ENCODE assay signal across 9 mouse cellular contexts in the genomic region with DNA sequence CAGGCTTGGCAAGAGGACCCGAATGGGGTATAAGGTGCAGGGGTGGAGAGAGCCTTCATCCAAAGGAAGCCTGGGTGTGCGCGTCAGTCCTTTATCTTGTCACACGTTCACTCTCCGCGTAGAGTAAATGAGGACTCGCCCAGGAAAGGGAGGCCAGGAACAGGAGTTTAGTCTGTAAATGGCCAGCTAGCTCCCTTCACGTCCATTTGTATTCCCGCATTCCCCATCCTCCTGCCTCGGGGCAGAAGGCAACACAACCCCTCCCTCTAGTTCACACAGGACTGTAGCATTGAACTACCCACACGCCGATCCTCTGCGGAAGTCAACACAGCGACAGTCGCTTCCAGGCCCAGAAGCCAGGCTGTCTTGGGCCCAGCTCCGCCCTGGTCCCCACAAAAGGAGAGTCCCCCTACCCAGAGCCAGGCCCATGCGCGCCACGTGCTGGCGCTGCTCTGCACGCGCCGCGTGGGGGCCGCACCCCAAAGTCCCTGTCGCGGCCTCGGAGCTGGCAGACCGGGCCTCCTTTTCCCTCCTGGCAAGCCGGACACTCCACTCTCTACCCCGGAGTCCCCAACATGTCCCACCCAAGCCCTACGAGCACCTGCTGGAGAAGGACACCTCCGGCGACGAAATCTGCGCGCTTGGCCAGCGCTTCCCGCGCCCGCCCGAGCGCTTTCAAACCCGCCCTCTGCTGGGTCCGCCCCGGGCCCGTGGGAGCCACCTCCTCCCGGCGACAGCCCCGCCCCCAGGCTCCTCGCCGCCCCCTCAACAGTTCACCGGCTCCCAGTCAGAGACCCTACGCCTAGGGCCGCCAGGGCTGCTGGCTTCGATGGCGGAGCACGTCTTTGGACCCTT. TPM values are rescaled to one million over a fixed set of nuclear protein-coding genes. Genes with fewer than 3 reads are reported as not detected.
DNase-seq lines count a peak whose midpoint lies in the region; ATAC-seq and TF ChIP-seq lines count a peak whose summit lies in the region.
"Had no signal": no experiment of that assay in that cellular context is flagged by ENCODE, and none has a peak within 500 bp of the region (broad histone marks: within the 10 kb centered on the region; RNA-seq: fewer than 3 reads in every experiment).

No protein-coding gene starts in this region.

- TF ChIP-seq POLR2A in kidney, adult 2 months (IDR thresholded peaks at IDR 0.05; ENCODE audit: low read depth, low read length), result peak; percentile 4
- TF ChIP-seq POLR2A in olfactory bulb, adult 2 months (IDR thresholded peaks at IDR 0.05; ENCODE audit: insufficient read depth, low read depth, low read length), result peak; percentile 29; the same call in 1 of the 2 replicates

- peak overlapping the region; percentile 56 for H3K9ac ChIP-seq in embryonic facial prominence, embryonic 11.5 days (replicated peaks; ENCODE audit: low read length)
- H3K9ac ChIP-seq in lung, embryonic 16.5 days (ENCODE audit: low read length), result peak overlapping the region; percentile 85

- H3K4me1 ChIP-seq in embryonic facial prominence, embryonic 11.5 days (ENCODE audit: control insufficient read depth, insufficient read depth, low read length), result peaks cover 18% of the 10 kb centered on the region
- H3K4me1 ChIP-seq in kidney, adult 2 months (ENCODE audit: control insufficient read depth, insufficient read depth, low read length), result peaks cover 28% of the 10 kb centered on the region
- peaks cover 56% of the 10 kb centered on the region for H3K4me1 ChIP-seq in lung, embryonic 16.5 days (replicated peaks; ENCODE audit: control insufficient read depth, insufficient read depth, low read length)
- H3K4me1 ChIP-seq in olfactory bulb, adult 2 months (ENCODE audit: control insufficient read depth, insufficient read depth, low read length), result peaks cover 57% of the 10 kb centered on the region

- DNase-seq in CD8-positive naive resting alpha-beta T cell, adult 2 months (ENCODE audit: low read depth in 2 of 2, low spot score in 2 of 2), result peak; percentile 54 to 71
- peak; percentile 71 for DNase-seq in adrenal gland, adult 8-10 months
- DNase-seq in embryonic facial prominence, embryonic 11.5 days (ENCODE audit: low spot score), result peak; percentile 78
- peak; percentile 82 to 85 for DNase-seq in heart, adult 9 months (ENCODE audit: low spot score in 2 of 2)
- peak; percentile 80 for DNase-seq in kidney, adult 2 months
- peak; percentile 87 to 90 for DNase-seq in thymus, postnatal 36 days

- TF ChIP-seq CTCF in kidney, adult 2 months (conservative IDR thresholded peaks at IDR 0.05; ENCODE audit: insufficient read depth, insufficient read length, low read depth, low read length), result no peak
- no peak for TF ChIP-seq CTCF in olfactory bulb, adult 2 months (IDR thresholded peaks at IDR 0.05; ENCODE audit: insufficient read depth, low read depth, low read length)

- peak overlapping the region; percentile 93 for H3K4me2 ChIP-seq in embryonic facial prominence, embryonic 11.5 days (ENCODE audit: low read depth, low read length)
- H3K4me2 ChIP-seq in lung, embryonic 16.5 days (ENCODE audit: low read depth, low read length), result peak overlapping the region; percentile 99

- ATAC-seq in embryonic facial prominence, embryonic 11.5 days (replicated peaks; ENCODE audit: insufficient number of reproducible peaks, low FRiP score, low TSS enrichment, low read depth), result peak; percentile 54
- peak; percentile 80 for ATAC-seq in lung, embryonic 16.5 days (ENCODE audit: low read depth)

- peak overlapping the region; percentile 47 for H3K4me3 ChIP-seq in embryonic facial prominence, embryonic 11.5 days (ENCODE audit: low read depth, low read length)
- peak overlapping the region; percentile 66 for H3K4me3 ChIP-seq in kidney, adult 2 months (ENCODE audit: insufficient read depth, low read depth, low read length)
- H3K4me3 ChIP-seq in lung, embryonic 16.5 days (ENCODE audit: low read length), result peak overlapping the region; percentile 73
- H3K4me3 ChIP-seq in olfactory bulb, adult 2 months (ENCODE audit: insufficient read depth, low read depth, low read length), result peak overlapping the region; percentile 55

- peaks cover 6% of the 10 kb centered on the region for H3K27me3 ChIP-seq in embryonic facial prominence, embryonic 11.5 days (ENCODE audit: control insufficient read depth, insufficient read depth, low read length)
- no peaks in the 10 kb centered on the region for H3K27me3 ChIP-seq in kidney, adult 2 months (replicated peaks; ENCODE audit: control insufficient read depth, insufficient read depth, low read length)
- no peaks in the 10 kb centered on the region for H3K27me3 ChIP-seq in lung, embryonic 16.5 days (ENCODE audit: control insufficient read depth, insufficient read depth, low read depth, low read length)

- H3K36me3 ChIP-seq in embryonic facial prominence, embryonic 11.5 days (replicated peaks; ENCODE audit: control insufficient read depth, insufficient read depth, low read depth, low read length), result no peaks in the 10 kb centered on the region
- H3K36me3 ChIP-seq in kidney, adult 2 months (ENCODE audit: control insufficient read depth, insufficient read depth, low read length), result no peaks in the 10 kb centered on the region
- no peaks in the 10 kb centered on the region for H3K36me3 ChIP-seq in lung, embryonic 16.5 days (ENCODE audit: control insufficient read depth, insufficient read depth, low read length)

- WGBS in embryonic facial prominence, embryonic 11.5 days, result under 1% methylated on average over 58 of the region's 58 CpGs
- WGBS in kidney, adult 2 months, result 4% methylated on average over 58 of the region's 58 CpGs
- under 1% methylated on average over 57 of the region's 58 CpGs for WGBS in lung, embryonic 16.5 days
- 5% methylated on average over 58 of the region's 58 CpGs for WGBS in olfactory bulb, adult 2 months

- H3K9me3 ChIP-seq in embryonic facial prominence, embryonic 11.5 days (replicated peaks; ENCODE audit: control insufficient read depth, low read length), result no peaks in the 10 kb centered on the region
- no peaks in the 10 kb centered on the region for H3K9me3 ChIP-seq in lung, embryonic 16.5 days (ENCODE audit: control insufficient read depth, low read length)

- H3K27ac ChIP-seq in embryonic facial prominence, embryonic 11.5 days (replicated peaks; ENCODE audit: low read depth, low read length), result no peak overlapping the region
- H3K27ac ChIP-seq in kidney, adult 2 months (ENCODE audit: insufficient read depth, low read depth, low read length), result peak overlapping the region; percentile 44
- no peak overlapping the region; the same call in 1 of the 2 replicates for H3K27ac ChIP-seq in lung, embryonic 16.5 days (ENCODE audit: low read length)
- H3K27ac ChIP-seq in olfactory bulb, adult 2 months (ENCODE audit: insufficient read depth, low read depth, low read length), result no peak overlapping the region; the same call in 1 of the 2 replicates

RNA-seq across cellular contexts. Expression of a gene that starts 4.3 kb away (rescaled TPM):
- total RNA-seq in adrenal gland, adult 8-10 months (2022), result 100 to 1,000 TPM; 145 to 174 (median 158) TPM
- polyA plus RNA-seq in embryonic facial prominence, embryonic 11.5 days (2014; fragmentation: Nextera tagmentation; extraction: Ambion mirVana), result 52.5 and 58.9 TPM in 2 replicates
- polyA plus RNA-seq in kidney, adult 2 months (2012; rRNA removed), result 89.5 and 90.4 TPM in 2 replicates
- polyA plus RNA-seq in lung, embryonic 16.5 days (2015; fragmentation: Nextera tagmentation; extraction: Ambion mirVana), result 100 and 106 TPM in 2 replicates
- not detected in 2 replicates for polyA plus RNA-seq in olfactory bulb, adult 2 months (2012; ENCODE audit: insufficient read depth, insufficient read length, low replicate concordance, missing spikeins)

RNA-seq across cellular contexts. Expression of a gene that starts 6.8 kb away (rescaled TPM):
- total RNA-seq in adrenal gland, adult 8-10 months (2022), result under 1 TPM in 2 of 4 experiments, not detected in 2; 0.32 to 0.38 TPM
- 1.6 and 5.6 TPM in 2 replicates for polyA plus RNA-seq in embryonic facial prominence, embryonic 11.5 days (2014; fragmentation: Nextera tagmentation; extraction: Ambion mirVana)
- polyA plus RNA-seq in kidney, adult 2 months (2012; rRNA removed), result 6.4 and 7.1 TPM in 2 replicates
- 0.39 and 0.91 TPM in 2 replicates for polyA plus RNA-seq in lung, embryonic 16.5 days (2015; fragmentation: Nextera tagmentation; extraction: Ambion mirVana)
- not detected in 2 replicates for polyA plus RNA-seq in olfactory bulb, adult 2 months (2012; ENCODE audit: insufficient read depth, insufficient read length, low replicate concordance, missing spikeins)
- total RNA-seq: layer of hippocampus, adult 18-20 months had no signal

RNA-seq across cellular contexts. Expression of a gene that starts 22.0 kb away (rescaled TPM):
- 1,000 to 10,000 TPM; 1,432 to 3,205 (median 1,905) TPM for total RNA-seq in adrenal gland, adult 8-10 months (2022)
- 1,660 and 1,740 TPM in 2 replicates for polyA plus RNA-seq in embryonic facial prominence, embryonic 11.5 days (2014; fragmentation: Nextera tagmentation; extraction: Ambion mirVana)
- polyA plus RNA-seq in kidney, adult 2 months (2012; rRNA removed), result 369 and 408 TPM in 2 replicates
- 1,477 and 1,506 TPM in 2 replicates for polyA plus RNA-seq in lung, embryonic 16.5 days (2015; fragmentation: Nextera tagmentation; extraction: Ambion mirVana)
- 1,037 and 1,562 TPM in 2 replicates for polyA plus RNA-seq in olfactory bulb, adult 2 months (2012; ENCODE audit: insufficient read depth, insufficient read length, low replicate concordance, missing spikeins)

RNA-seq across cellular contexts. Expression of a gene that starts 31.4 kb away (rescaled TPM):
- total RNA-seq in adrenal gland, adult 8-10 months (2022), result 10 to 100 TPM; 51.7 to 68.9 (median 61.0) TPM
- polyA plus RNA-seq in embryonic facial prominence, embryonic 11.5 days (2014; fragmentation: Nextera tagmentation; extraction: Ambion mirVana), result 85.6 and 92.2 TPM in 2 replicates
- 75.5 and 96.1 TPM in 2 replicates for polyA plus RNA-seq in kidney, adult 2 months (2012; rRNA removed)
- 130 and 131 TPM in 2 replicates for polyA plus RNA-seq in lung, embryonic 16.5 days (2015; fragmentation: Nextera tagmentation; extraction: Ambion mirVana)
- polyA plus RNA-seq in olfactory bulb, adult 2 months (2012; ENCODE audit: insufficient read depth, insufficient read length, low replicate concordance, missing spikeins), result not detected in 2 replicates

RNA-seq across cellular contexts. Expression of a gene that starts 39.6 kb away (rescaled TPM):
- total RNA-seq in adrenal gland, adult 8-10 months (2022), result 1 to 10 TPM; 4.2 to 6.4 (median 5.6) TPM
- polyA plus RNA-seq in embryonic facial prominence, embryonic 11.5 days (2014; fragmentation: Nextera tagmentation; extraction: Ambion mirVana), result 3.5 and 5.3 TPM in 2 replicates
- polyA plus RNA-seq in kidney, adult 2 months (2012; rRNA removed), result 4.3 and 5.8 TPM in 2 replicates
- polyA plus RNA-seq in lung, embryonic 16.5 days (2015; fragmentation: Nextera tagmentation; extraction: Ambion mirVana), result 3.1 and 3.5 TPM in 2 replicates
- not detected in 2 replicates for polyA plus RNA-seq in olfactory bulb, adult 2 months (2012; ENCODE audit: insufficient read depth, insufficient read length, low replicate concordance, missing spikeins)
